Mouse (Mus musculus) forelimb bud, embryonic 11.5 days (tissue): ENCODE results near the gene Nedd4.
"Not testable (repeated sequence)": the region's sequence is repeated elsewhere in the genome, so short reads cannot be mapped to it uniquely, and the experiment has no call there.

Source experiments
- DNase-seq: peaks from one replicate; pipeline ENCODE4 v3.0.0-alpha.2; 2012; ENCODE audit warnings: low read depth, low spot score

Gene Nedd4

GRCm38 (mm10) chr9:72652961-72653360 lies 9.2 kb upstream of the Nedd4 start:
- DNase-seq = peak; percentile 95

- peak; percentile 48 for DNase-seq
Observed at GRCm38 (mm10) chr9:72653533-72653932, 8.6 kb upstream of the Nedd4 start.

GRCm38 (mm10) chr9:72654593-72655242 lies 7.4 kb upstream of the Nedd4 start:
- no peak for DNase-seq

- no peak for DNase-seq
Observed at GRCm38 (mm10) chr9:72655602-72656001, 6.5 kb upstream of the Nedd4 start.

GRCm38 (mm10) chr9:72656491-72656890 lies 5.7 kb upstream of the Nedd4 start:
- no peak for DNase-seq

GRCm38 (mm10) chr9:72656940-72657339 lies 5.2 kb upstream of the Nedd4 start:
- DNase-seq = no peak

GRCm38 (mm10) chr9:72657694-72658093 lies 4.5 kb upstream of the Nedd4 start:
- DNase-seq = no peak

- no peak for DNase-seq
Observed at GRCm38 (mm10) chr9:72660139-72660538, 2.0 kb upstream of the Nedd4 start.

- DNase-seq = no peak
Observed at GRCm38 (mm10) chr9:72660911-72661310, 1.2 kb upstream of the Nedd4 start.

GRCm38 (mm10) chr9:72661561-72661894 lies 618 bp upstream of the Nedd4 start:
- DNase-seq = no peak

- peak; percentile 86 for DNase-seq
Observed at GRCm38 (mm10) chr9:72662691-72663533, 766 bp downstream of the Nedd4 start.

GRCm38 (mm10) chr9:72663534-72663918 lies 1.4 kb downstream of the Nedd4 start:
- DNase-seq = no peak

- DNase-seq = no peak
Observed at GRCm38 (mm10) chr9:72664409-72665351, 2.5 kb downstream of the Nedd4 start.

- no peak for DNase-seq
Observed at GRCm38 (mm10) chr9:72665517-72665916, 3.4 kb downstream of the Nedd4 start.

GRCm38 (mm10) chr9:72666352-72667021 lies 4.3 kb downstream of the Nedd4 start:
- DNase-seq = not testable (repeated sequence)

- DNase-seq = no peak
Observed at GRCm38 (mm10) chr9:72667126-72667525, 5.0 kb downstream of the Nedd4 start.

GRCm38 (mm10) chr9:72669383-72669782 lies 7.2 kb downstream of the Nedd4 start:
- DNase-seq = no peak

- peak; percentile 79 for DNase-seq
Observed at GRCm38 (mm10) chr9:72672361-72672760, 10.2 kb downstream of the Nedd4 start.

GRCm38 (mm10) chr9:72674957-72675744 lies 13.0 kb downstream of the Nedd4 start:
- DNase-seq = no peak

GRCm38 (mm10) chr9:72675745-72676200 lies 13.6 kb downstream of the Nedd4 start:
- DNase-seq = no peak

- no peak for DNase-seq
Observed at GRCm38 (mm10) chr9:72677659-72678058, 15.5 kb downstream of the Nedd4 start.
